Mouse (Mus musculus): Measurements from ENCODE around the gene Evpl. TPM values are rescaled to one million over a fixed set of nuclear protein-coding genes. Genes with fewer than 3 reads are reported as not detected.

Gene Evpl
- polyA plus RNA-seq (2014; fragmentation: Illumina TruSeq; extraction: RNeasy Lipid Tissue Mini Kit (QIAGEN cat#74804); ENCODE audit: low replicate concordance): not detected

DNA sequence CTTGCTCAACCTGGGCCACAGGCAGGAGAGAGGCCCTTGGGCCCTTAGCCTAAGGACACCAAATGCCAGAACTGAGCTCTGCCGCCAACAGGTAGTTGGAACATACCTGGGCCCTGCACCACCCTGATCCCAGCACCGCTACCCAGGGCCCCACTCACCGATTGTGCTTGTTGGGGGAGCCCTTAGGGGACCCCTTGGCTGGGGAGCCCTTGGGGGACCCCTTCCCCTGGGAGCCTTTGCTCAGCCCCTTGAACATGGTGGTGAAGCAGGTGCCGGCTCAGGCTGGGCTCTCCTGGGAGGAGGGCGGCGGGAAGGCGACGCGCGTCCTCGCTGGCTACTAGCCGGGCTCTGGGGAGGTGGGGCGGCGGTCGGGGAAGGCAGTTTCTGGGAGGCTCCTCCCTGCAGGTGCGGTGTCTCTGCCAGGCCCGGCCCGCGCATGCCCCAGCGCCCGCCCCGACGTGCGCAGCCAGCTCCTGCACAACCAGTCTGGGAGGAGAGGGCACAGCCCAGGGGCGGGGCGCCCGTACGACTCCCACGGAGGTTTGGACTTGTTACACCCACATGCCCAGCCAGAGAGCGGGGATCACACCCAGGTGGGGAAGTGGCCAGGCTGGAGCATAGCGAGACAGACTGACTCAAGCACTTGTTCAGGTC is at the start of gene Evpl:
Gene Evpl (minus strand): TSS at position 336 of the 654 bp plus-strand sequence.

GRCm38 (mm10) chr11:116280751-116281663 is 43.1 kb upstream of the Evpl start, which contains the start of gene Galr2:
Galr2 (plus strand) TSS chr11:116280939.

DNA sequence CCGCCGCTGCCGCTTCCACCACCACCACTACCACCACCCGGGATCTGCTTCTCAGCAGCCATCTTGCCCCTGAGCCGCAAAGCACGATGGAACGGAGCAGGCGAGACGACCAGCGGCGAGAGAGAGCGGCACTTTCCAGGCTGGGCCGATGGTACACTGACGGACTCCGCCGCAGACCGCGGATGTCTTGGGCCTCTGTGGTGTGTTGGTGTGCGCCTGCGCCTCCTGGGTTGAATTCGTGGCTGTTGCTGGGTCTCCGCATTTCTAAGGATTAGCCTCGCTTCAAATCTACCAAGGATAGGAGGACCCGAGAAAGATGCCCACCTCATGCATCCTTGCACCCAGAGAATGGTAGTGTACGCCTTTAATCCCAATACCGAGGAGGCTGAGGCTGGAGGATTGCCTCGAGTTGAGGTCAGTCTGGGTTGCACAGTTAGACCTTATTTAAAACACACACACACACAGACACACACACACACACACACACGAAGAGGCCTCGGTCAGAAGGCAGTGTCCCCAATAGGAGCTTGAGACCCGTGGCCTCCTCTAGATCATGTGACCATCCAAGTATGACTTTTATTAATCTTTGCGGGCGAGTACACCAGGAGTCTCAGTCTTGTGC is 36.3 kb upstream of the Evpl start, which contains the start of gene Srp68:
Gene Srp68 (minus strand): TSS at position 173 of the 622 bp plus-strand sequence.

DNA sequence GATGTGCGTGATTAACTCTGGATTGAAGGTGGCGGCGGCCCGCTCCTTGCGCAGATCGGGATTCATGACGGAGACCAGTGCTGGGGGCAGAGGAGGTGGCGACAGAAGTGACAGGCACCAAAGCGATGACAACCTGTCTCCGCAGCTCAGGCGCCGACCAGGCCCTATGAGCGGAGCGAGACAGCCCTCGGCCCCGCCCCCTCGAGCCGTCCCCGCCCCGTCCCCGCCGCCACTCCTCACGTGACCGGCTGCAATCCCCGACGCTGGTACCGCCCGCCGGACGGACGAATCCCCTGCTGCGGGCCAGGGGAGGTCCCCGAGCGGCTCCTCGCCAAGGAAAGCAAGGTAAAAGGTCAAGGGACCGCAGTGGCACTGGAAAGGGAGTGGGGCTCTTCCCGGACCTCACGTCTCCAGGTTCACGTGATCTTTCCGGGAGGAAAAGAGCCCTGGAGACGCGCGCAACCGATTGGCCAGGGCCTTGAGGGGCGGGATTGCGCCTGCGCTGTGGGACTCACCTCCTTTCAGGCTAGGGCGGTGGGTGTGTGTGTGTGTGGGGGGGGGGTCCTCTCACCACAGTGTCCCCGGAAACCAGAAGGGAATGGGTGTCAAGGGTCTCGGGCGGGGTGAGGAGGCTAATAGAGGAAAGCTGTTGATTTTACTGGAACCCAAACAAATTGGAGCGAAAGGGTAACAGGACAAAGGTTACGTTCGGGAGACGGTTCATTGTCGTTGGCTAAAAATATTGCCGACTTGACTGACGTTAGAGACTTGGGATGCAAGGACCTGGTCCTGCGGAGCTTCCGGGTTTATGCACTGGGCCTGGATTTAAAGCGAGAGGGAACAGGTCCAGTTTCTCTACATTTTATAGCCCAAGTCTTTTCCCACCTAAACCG is 39.0 kb downstream of the Evpl start, which contains the start of the genes Ten1 and Acox1:
Gene Ten1 (plus strand): TSS at position 217 of the 893 bp plus-strand sequence.
Gene Acox1 (minus strand): TSS at position 407 of the 893 bp plus-strand sequence.

Other genes starting within 250 kb of the Evpl start
- not detected for gene Galk1, start 225.4 kb downstream of the Evpl start, polyA plus RNA-seq (2014; fragmentation: Illumina TruSeq; extraction: RNeasy Lipid Tissue Mini Kit (QIAGEN cat#74804); ENCODE audit: low replicate concordance)
- gene H3f3b, start 210.1 kb downstream of the Evpl start, polyA plus RNA-seq (2014; fragmentation: Illumina TruSeq; extraction: RNeasy Lipid Tissue Mini Kit (QIAGEN cat#74804); ENCODE audit: low replicate concordance): 1,105 TPM
- 1.2 TPM for gene Unk, start 207.8 kb downstream of the Evpl start, polyA plus RNA-seq (2014; fragmentation: Illumina TruSeq; extraction: RNeasy Lipid Tissue Mini Kit (QIAGEN cat#74804); ENCODE audit: low replicate concordance)
- not detected for gene Unc13d, start 160.1 kb downstream of the Evpl start, polyA plus RNA-seq (2014; fragmentation: Illumina TruSeq; extraction: RNeasy Lipid Tissue Mini Kit (QIAGEN cat#74804); ENCODE audit: low replicate concordance)
- 15.3 TPM for gene Wbp2, start 151.1 kb downstream of the Evpl start, polyA plus RNA-seq (2014; fragmentation: Illumina TruSeq; extraction: RNeasy Lipid Tissue Mini Kit (QIAGEN cat#74804); ENCODE audit: low replicate concordance)
- 0.56 TPM for gene Trim47, start 110.9 kb downstream of the Evpl start, polyA plus RNA-seq (2014; fragmentation: Illumina TruSeq; extraction: RNeasy Lipid Tissue Mini Kit (QIAGEN cat#74804); ENCODE audit: low replicate concordance)
- 6.7 TPM for gene Trim65, start 106.9 kb downstream of the Evpl start, polyA plus RNA-seq (2014; fragmentation: Illumina TruSeq; extraction: RNeasy Lipid Tissue Mini Kit (QIAGEN cat#74804); ENCODE audit: low replicate concordance)
- 1.9 TPM for gene Mrpl38, start 99.2 kb downstream of the Evpl start, polyA plus RNA-seq (2014; fragmentation: Illumina TruSeq; extraction: RNeasy Lipid Tissue Mini Kit (QIAGEN cat#74804); ENCODE audit: low replicate concordance)
- gene Fbf1, start 69.9 kb downstream of the Evpl start, polyA plus RNA-seq (2014; fragmentation: Illumina TruSeq; extraction: RNeasy Lipid Tissue Mini Kit (QIAGEN cat#74804); ENCODE audit: low replicate concordance): 2.9 TPM
- 1.2 TPM for gene Ten1, start 39.2 kb downstream of the Evpl start, polyA plus RNA-seq (2014; fragmentation: Illumina TruSeq; extraction: RNeasy Lipid Tissue Mini Kit (QIAGEN cat#74804); ENCODE audit: low replicate concordance)
- gene Acox1, start 39.0 kb downstream of the Evpl start, polyA plus RNA-seq (2014; fragmentation: Illumina TruSeq; extraction: RNeasy Lipid Tissue Mini Kit (QIAGEN cat#74804); ENCODE audit: low replicate concordance): 380 TPM
- gene Srp68, start 36.1 kb upstream of the Evpl start, polyA plus RNA-seq (2014; fragmentation: Illumina TruSeq; extraction: RNeasy Lipid Tissue Mini Kit (QIAGEN cat#74804); ENCODE audit: low replicate concordance): 4.7 TPM
- gene Galr2, start 42.9 kb upstream of the Evpl start, polyA plus RNA-seq (2014; fragmentation: Illumina TruSeq; extraction: RNeasy Lipid Tissue Mini Kit (QIAGEN cat#74804); ENCODE audit: low replicate concordance): not detected
- 2.3 TPM for gene Exoc7, start 69.2 kb upstream of the Evpl start, polyA plus RNA-seq (2014; fragmentation: Illumina TruSeq; extraction: RNeasy Lipid Tissue Mini Kit (QIAGEN cat#74804); ENCODE audit: low replicate concordance)
- gene Foxj1, start 97.3 kb upstream of the Evpl start, polyA plus RNA-seq (2014; fragmentation: Illumina TruSeq; extraction: RNeasy Lipid Tissue Mini Kit (QIAGEN cat#74804); ENCODE audit: low replicate concordance): not detected
- 0.26 TPM for gene Rnf157, start 175.0 kb upstream of the Evpl start, polyA plus RNA-seq (2014; fragmentation: Illumina TruSeq; extraction: RNeasy Lipid Tissue Mini Kit (QIAGEN cat#74804); ENCODE audit: low replicate concordance)
- gene Ubald2, start 196.0 kb upstream of the Evpl start, polyA plus RNA-seq (2014; fragmentation: Illumina TruSeq; extraction: RNeasy Lipid Tissue Mini Kit (QIAGEN cat#74804); ENCODE audit: low replicate concordance): 7.6 TPM
- not detected for gene Qrich2, start 228.2 kb upstream of the Evpl start, polyA plus RNA-seq (2014; fragmentation: Illumina TruSeq; extraction: RNeasy Lipid Tissue Mini Kit (QIAGEN cat#74804); ENCODE audit: low replicate concordance)

Data from small intestine, adult 10 weeks (tissue).